Mouse (Mus musculus) ES-Bruce4 (cell line): ENCODE data around the gene S100pbp.

Experiments
- CTCF ChIP-seq: IDR thresholded peaks from one replicate; pipeline ENCODE4 v1.8.1; 2011; ENCODE audit warnings: low read depth, low read length
- EP300 ChIP-seq: IDR thresholded peaks from 2 replicates; pipeline ENCODE4 v1.6.1; 2011; ENCODE audit warnings: low read depth, low read length; ENCODE audit not compliant: insufficient read depth
- POLR2A ChIP-seq: IDR thresholded peaks from one replicate; pipeline ENCODE4 v1.8.1; 2011; ENCODE audit warnings: low read length; ENCODE audit not compliant: insufficient read depth

DNA sequence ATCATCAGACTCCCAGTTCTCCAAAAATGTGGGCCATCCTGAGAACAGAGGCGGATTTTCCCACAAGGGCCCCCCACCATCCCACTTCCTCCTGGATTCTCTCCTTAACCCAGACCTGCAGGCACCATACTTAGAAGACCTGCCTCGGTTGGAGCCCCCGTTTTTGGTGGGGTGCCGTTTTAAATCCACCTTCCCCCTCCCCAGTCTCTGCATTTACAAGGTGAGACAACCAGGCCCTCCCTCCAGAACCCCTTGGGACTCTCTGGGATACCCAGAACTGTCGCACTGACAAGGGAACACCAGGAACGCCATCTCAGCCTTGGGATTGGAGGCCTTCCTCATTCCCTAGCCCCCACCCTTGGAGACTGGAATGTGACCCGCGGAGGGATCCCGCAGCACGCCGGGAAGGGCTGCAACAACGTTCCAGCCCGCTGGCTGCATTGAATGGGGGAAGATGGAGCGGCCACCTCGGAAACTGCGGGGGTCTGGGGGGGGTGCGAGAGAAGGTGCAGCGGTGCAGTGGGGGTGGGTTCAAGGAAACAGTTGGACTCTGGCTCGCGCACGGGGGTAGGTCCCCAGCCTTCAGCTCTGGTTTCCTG lies 48.4 kb upstream of the S100pbp start:
- TF ChIP-seq EP300 (no peak), POLR2A (no peak), CTCF (no peak)
